Comparison of ENCODE assay signal across 9 mouse cellular contexts in the genomic region with DNA sequence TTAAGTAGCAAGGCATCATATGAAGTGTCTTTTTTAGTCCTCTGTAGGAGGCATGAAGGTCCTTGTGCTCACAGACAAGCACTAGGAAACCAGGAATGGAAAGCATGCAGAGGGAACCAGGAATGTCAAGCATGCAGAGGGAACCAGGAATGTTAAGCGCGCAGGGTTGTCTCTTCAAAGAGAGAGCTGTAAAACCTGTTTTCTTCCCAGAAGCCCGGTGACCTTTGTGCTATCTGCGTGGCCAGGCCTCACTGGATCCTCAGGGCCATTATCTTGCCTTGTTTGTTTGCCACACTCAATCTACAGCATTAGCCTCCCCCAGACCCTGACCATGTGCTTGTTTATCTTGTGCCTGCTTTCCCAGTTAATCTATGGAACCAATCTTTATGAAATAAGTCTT. TPM values are rescaled to one million over a fixed set of nuclear protein-coding genes. Genes with fewer than 3 reads are reported as not detected.
DNase-seq lines count a peak whose midpoint lies in the region; ATAC-seq lines count a peak whose summit lies in the region.
"Had no signal": no experiment of that assay in that cellular context is flagged by ENCODE, and none has a peak within 500 bp of the region (broad histone marks: within the 10 kb centered on the region; RNA-seq: fewer than 3 reads in every experiment).

No protein-coding gene starts in this region.

- H3K4me2 ChIP-seq in embryonic facial prominence, embryonic 11.5 days (ENCODE audit: low read depth, low read length), result no peak overlapping the region
- H3K4me2 ChIP-seq: forebrain, embryonic 13.5 days; neural tube, embryonic 12.5 days had no signal

- H3K36me3 ChIP-seq in embryonic facial prominence, embryonic 11.5 days (replicated peaks; ENCODE audit: control insufficient read depth, insufficient read depth, low read depth, low read length), result no peaks in the 10 kb centered on the region
- H3K36me3 ChIP-seq: neural tube, embryonic 12.5 days had no signal

- H3K4me3 ChIP-seq in embryonic facial prominence, embryonic 11.5 days (ENCODE audit: low read depth, low read length), result no peak overlapping the region
- H3K4me3 ChIP-seq: forebrain, embryonic 13.5 days; neural tube, embryonic 12.5 days had no signal

- intact Hi-C loops in left cerebral cortex, postnatal 36 days (cut with DNase I), result no loop called here

- DNase-seq in ovary, postnatal 36 days (ENCODE audit: low spot score), result peak; percentile 5
- DNase-seq in ovary, postnatal 14 days (ENCODE audit: low spot score), result no peak
- peak; percentile 14 for DNase-seq in embryonic facial prominence, embryonic 11.5 days (ENCODE audit: low spot score)
- peak; percentile 58 for DNase-seq in liver
- peak; percentile 74 for DNase-seq in yolk sac, embryonic 10.5 days (ENCODE audit: low spot score)
- DNase-seq in spleen, postnatal 36 days (ENCODE audit: low spot score in 2 of 2), result no peak
- DNase-seq in left cerebral cortex, postnatal 36 days (ENCODE audit: low spot score in 2 of 2), result no peak

- H3K9me3 ChIP-seq in embryonic facial prominence, embryonic 11.5 days (replicated peaks; ENCODE audit: control insufficient read depth, low read length), result no peaks in the 10 kb centered on the region
- H3K9me3 ChIP-seq: forebrain, embryonic 13.5 days; neural tube, embryonic 12.5 days had no signal

- no peak overlapping the region for H3K9ac ChIP-seq in embryonic facial prominence, embryonic 11.5 days (replicated peaks; ENCODE audit: low read length)
- H3K9ac ChIP-seq: forebrain, embryonic 13.5 days; neural tube, embryonic 12.5 days had no signal

- WGBS in embryonic facial prominence, embryonic 11.5 days, result 46% methylated on average over 4 of the region's 4 CpGs

- no peaks in the 10 kb centered on the region for H3K4me1 ChIP-seq in embryonic facial prominence, embryonic 11.5 days (ENCODE audit: control insufficient read depth, insufficient read depth, low read length)
- H3K4me1 ChIP-seq: forebrain, embryonic 13.5 days; neural tube, embryonic 12.5 days had no signal

- no peaks in the 10 kb centered on the region for H3K27me3 ChIP-seq in embryonic facial prominence, embryonic 11.5 days (ENCODE audit: control insufficient read depth, insufficient read depth, low read length)
- H3K27me3 ChIP-seq: forebrain, embryonic 13.5 days; neural tube, embryonic 12.5 days had no signal

- no peak overlapping the region for H3K27ac ChIP-seq in embryonic facial prominence, embryonic 11.5 days (replicated peaks; ENCODE audit: low read depth, low read length)
- H3K27ac ChIP-seq: forebrain, embryonic 13.5 days; neural tube, embryonic 12.5 days had no signal

- no peak for ATAC-seq in embryonic facial prominence, embryonic 11.5 days (replicated peaks; ENCODE audit: insufficient number of reproducible peaks, low FRiP score, low TSS enrichment, low read depth)
- ATAC-seq: forebrain, embryonic 13.5 days had no signal

RNA-seq across cellular contexts. Expression of a gene that starts 10.6 kb away (rescaled TPM):
- polyA plus RNA-seq in embryonic facial prominence, embryonic 11.5 days (2014; fragmentation: Nextera tagmentation; extraction: Ambion mirVana), result 94.1 and 105 TPM in 2 replicates
- 10 to 100 TPM; 67.3 to 82.1 TPM for total RNA-seq in left cerebral cortex, postnatal 36 days (2021)

RNA-seq across cellular contexts. Expression of a gene that starts 13.8 kb away (rescaled TPM):
- polyA plus RNA-seq in embryonic facial prominence, embryonic 11.5 days (2014; fragmentation: Nextera tagmentation; extraction: Ambion mirVana), result 72.0 and 81.9 TPM in 2 replicates
- total RNA-seq in left cerebral cortex, postnatal 36 days (2021), result 10 to 100 TPM; 32.8 to 37.6 TPM

RNA-seq across cellular contexts. Expression of a gene that starts 45.1 kb away (rescaled TPM):
- 23.2 and 26.1 TPM in 2 replicates for polyA plus RNA-seq in embryonic facial prominence, embryonic 11.5 days (2014; fragmentation: Nextera tagmentation; extraction: Ambion mirVana)
- 10 to 100 TPM; 20.9 to 25.7 TPM for total RNA-seq in left cerebral cortex, postnatal 36 days (2021)

Comparison
In these comparisons a context has a peak if more than half of its experiments do, and no peak if none do; other contexts are left out.
1. DNase-seq: peak in ovary, postnatal 36 days (single experiment), embryonic facial prominence, embryonic 11.5 days (single experiment), liver (single experiment) and yolk sac, embryonic 10.5 days (single experiment); none in ovary, postnatal 14 days (single experiment), spleen, postnatal 36 days (0 of 2) and left cerebral cortex, postnatal 36 days (0 of 2).